Mouse (Mus musculus): ENCODE measurements around the gene Spem1.

The Spem1 gene

GRCm38 (mm10) chr11:69800392-69801197, 21.4 kb downstream of the Spem1 start:
- peak; percentile 42 for DNase-seq (ENCODE audit: low read depth)

- peak; percentile 40 for DNase-seq (ENCODE audit: low read depth)
Measured at GRCm38 (mm10) chr11:69800138-69800391, 21.9 kb downstream of the Spem1 start.

GRCm38 (mm10) chr11:69799394-69800137, 22.4 kb downstream of the Spem1 start:
- no peak for DNase-seq (ENCODE audit: low read depth)

GRCm38 (mm10) chr11:69797924-69798323, 24.1 kb downstream of the Spem1 start:
- no peak for DNase-seq (ENCODE audit: low read depth)

- no peak for DNase-seq (ENCODE audit: low read depth)
Measured at GRCm38 (mm10) chr11:69795983-69796435, 26.0 kb downstream of the Spem1 start.

- peak; percentile 95 for DNase-seq (ENCODE audit: low read depth)
Measured at GRCm38 (mm10) chr11:69795168-69795982, 26.6 kb downstream of the Spem1 start, which contains the start of gene Chrnb1. Chrnb1 (minus strand) TSS chr11:69795943.

- DNase-seq (ENCODE audit: low read depth): no peak
Measured at GRCm38 (mm10) chr11:69793429-69793828, 28.6 kb downstream of the Spem1 start.

GRCm38 (mm10) chr11:69791420-69791819, 30.6 kb downstream of the Spem1 start:
- DNase-seq (ENCODE audit: low read depth): no peak

- no peak for DNase-seq (ENCODE audit: low read depth)
Measured at GRCm38 (mm10) chr11:69789431-69789830, 32.5 kb downstream of the Spem1 start.

- DNase-seq (ENCODE audit: low read depth): no peak
Measured at GRCm38 (mm10) chr11:69787306-69787705, 34.7 kb downstream of the Spem1 start.

GRCm38 (mm10) chr11:69784793-69785272, 37.1 kb downstream of the Spem1 start:
- DNase-seq (ENCODE audit: low read depth): no peak

GRCm38 (mm10) chr11:69781828-69782227, 40.2 kb downstream of the Spem1 start:
- DNase-seq (ENCODE audit: low read depth): no peak

GRCm38 (mm10) chr11:69778985-69779384, 43.0 kb downstream of the Spem1 start:
- DNase-seq (ENCODE audit: low read depth): no peak

- no peak for DNase-seq (ENCODE audit: low read depth)
Measured at GRCm38 (mm10) chr11:69778258-69778982, 43.6 kb downstream of the Spem1 start.

GRCm38 (mm10) chr11:69777504-69778257, 44.3 kb downstream of the Spem1 start:
- DNase-seq (ENCODE audit: low read depth): no peak

GRCm38 (mm10) chr11:69776488-69776887, 45.5 kb downstream of the Spem1 start:
- DNase-seq (ENCODE audit: low read depth): no peak

- no peak for DNase-seq (ENCODE audit: low read depth)
Measured at GRCm38 (mm10) chr11:69775716-69776115, 46.3 kb downstream of the Spem1 start.

- DNase-seq (ENCODE audit: low read depth): no peak
Measured at GRCm38 (mm10) chr11:69774961-69775360, 47.0 kb downstream of the Spem1 start.
